Mouse (Mus musculus): ENCODE results near the gene Eva1a.

DNA sequence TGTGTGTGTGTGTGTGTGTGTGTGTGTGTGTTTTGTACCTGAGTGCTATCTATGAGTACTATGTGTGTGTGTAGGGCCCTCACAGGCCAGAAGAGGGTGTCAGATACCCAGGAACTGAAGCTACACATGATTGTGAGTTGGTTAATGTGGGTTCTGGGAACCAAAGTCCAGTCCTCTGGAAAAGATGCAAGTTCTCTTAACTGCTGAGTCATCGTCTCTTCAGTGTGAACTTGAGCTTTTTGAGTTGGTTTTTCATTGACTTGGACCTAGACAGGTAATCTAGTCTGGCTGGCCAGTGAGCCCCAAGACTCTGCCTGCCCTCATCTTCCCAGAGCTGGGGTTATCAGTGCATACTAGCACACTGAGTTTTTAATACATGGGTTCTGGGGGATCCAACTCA, 70.3 kb downstream of the Eva1a start:
- no peak for TF ChIP-seq CTCF (IDR thresholded peaks at IDR 0.05; ENCODE audit: control insufficient read depth, insufficient read depth, insufficient replicate concordance, low read depth, low read length)
- no peak for TF ChIP-seq POLR2A (IDR thresholded peaks at IDR 0.05; ENCODE audit: control insufficient read depth, low read depth, low read length)

Measured in testis, adult 2 months (tissue).